Mouse (Mus musculus) small intestine, adult 2 months (tissue): Measurements from ENCODE around the gene Abcc4.

Experiments used
- CTCF ChIP-seq: fragments of 200-500 bp; IDR thresholded peaks from 2 replicates; pipeline ENCODE4 v1.5.1; 2012; ENCODE audit warnings: low read depth, mild to moderate bottlenecking, control low read depth, inconsistent platforms, low read length, moderate library complexity, mixed read lengths; ENCODE audit not compliant: insufficient replicate concordance, insufficient read length; ENCODE audit errors: extremely low read depth
- POLR2A ChIP-seq: fragments of 200-500 bp; IDR thresholded peaks from 2 replicates; pipeline ENCODE4 v1.6.1; 2012; ENCODE audit warnings: low read depth, mild to moderate bottlenecking, control low read depth, inconsistent platforms, low read length, moderate library complexity

DNA sequence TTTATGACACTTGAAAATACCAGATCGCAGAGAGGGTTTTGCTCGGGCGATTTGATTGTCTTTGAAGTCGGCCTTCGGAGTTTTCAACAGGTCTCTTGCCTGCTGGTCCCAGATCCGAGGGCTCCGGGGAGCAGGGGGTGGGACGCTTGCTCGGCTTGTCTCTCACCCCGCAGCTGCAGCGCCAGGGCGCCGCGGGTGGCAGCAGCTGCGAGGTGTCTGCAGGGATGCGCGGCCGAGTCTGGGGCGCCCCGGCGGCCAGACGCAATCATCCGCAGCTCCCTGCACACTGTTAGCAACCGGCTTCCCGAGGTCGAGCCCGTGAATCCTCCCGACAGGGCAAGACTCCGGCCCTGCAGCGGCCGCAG, 269.2 kb downstream of the Abcc4 start:
- TF ChIP-seq CTCF (no peak), POLR2A (no peak)
